Mouse (Mus musculus) brain, embryonic 14.5 days (tissue): ENCODE results near the gene Dnah12. TPM values are rescaled to one million over a fixed set of nuclear protein-coding genes. Genes with fewer than 3 reads are reported as not detected.
A peak's percentile ranks its signal among the peaks of the same experiment; 100 is the strongest.

Source experiments
- DNase-seq: peaks from one replicate; pipeline ENCODE4 v3.0.0-alpha.2; 2011; ENCODE audit warnings: low read depth
- CTCF ChIP-seq: fragments of 200-500 bp; IDR thresholded peaks from 2 replicates; pipeline ENCODE4 v1.5.1; 2012; ENCODE audit warnings: inconsistent platforms, mild to moderate bottlenecking, moderate library complexity, borderline replicate concordance; ENCODE audit not compliant: insufficient read depth, insufficient read length; ENCODE audit errors: extremely low read depth
- POLR2A ChIP-seq: fragments of 200-500 bp; IDR thresholded peaks from 2 replicates; pipeline ENCODE4 v1.6.1; 2012; ENCODE audit warnings: mild to moderate bottlenecking, inconsistent platforms, borderline replicate concordance; ENCODE audit not compliant: poor library complexity, insufficient read depth, insufficient read length, severe bottlenecking; ENCODE audit errors: extremely low read depth
- polyA plus RNA-seq: library from polyadenylated mRNA; depleted of rRNA; stranded (reverse); fragments of >200 nt; gene quantifications from 2 replicates; pipeline ENCODE4 v1.2.3, GENCODE M21; 2012

The Dnah12 gene
- polyA plus RNA-seq, 1 experiment = 0.15 TPM

- no peak for TF ChIP-seq POLR2A
- no peak for TF ChIP-seq CTCF
- no peak for DNase-seq
Measured at GRCm38 (mm10) chr14:26768195-26768594, 75.1 kb downstream of the Dnah12 start.

GRCm38 (mm10) chr14:26773536-26773935 lies 80.5 kb downstream of the Dnah12 start:
- TF ChIP-seq CTCF = no peak
- TF ChIP-seq POLR2A = no peak
- DNase-seq = no peak

GRCm38 (mm10) chr14:26783731-26784130 lies 90.7 kb downstream of the Dnah12 start:
- no peak for DNase-seq
- TF ChIP-seq CTCF (no peak), POLR2A (no peak)

- TF ChIP-seq POLR2A (no peak), CTCF (peak; percentile 46; the same call in 1 of the 2 replicates)
- DNase-seq = peak; percentile 42
Measured at GRCm38 (mm10) chr14:26785695-26786094, 92.6 kb downstream of the Dnah12 start.

- no peak for DNase-seq
Measured at GRCm38 (mm10) chr14:26794431-26794830, 101.4 kb downstream of the Dnah12 start.

GRCm38 (mm10) chr14:26798330-26798729 lies 105.3 kb downstream of the Dnah12 start:
- no peak for DNase-seq
- no peak for TF ChIP-seq POLR2A
- TF ChIP-seq CTCF = no peak

More at GRCm38 (mm10) chr14:26794431-26794830, 101.4 kb downstream of the Dnah12 start:
- TF ChIP-seq CTCF (no peak), POLR2A (no peak)

GRCm38 (mm10) chr14:26799286-26799685 lies 106.2 kb downstream of the Dnah12 start:
- no peak for DNase-seq
- TF ChIP-seq CTCF = no peak

GRCm38 (mm10) chr14:26805500-26805899 lies 112.4 kb downstream of the Dnah12 start:
- TF ChIP-seq CTCF = no peak
- no peak for DNase-seq

GRCm38 (mm10) chr14:26812734-26813133 lies 119.7 kb downstream of the Dnah12 start:
- no peak for TF ChIP-seq POLR2A
- TF ChIP-seq CTCF = no peak
- DNase-seq = no peak

- no peak for DNase-seq
- TF ChIP-seq CTCF (no peak), POLR2A (no peak)
Measured at GRCm38 (mm10) chr14:26813871-26814270, 120.8 kb downstream of the Dnah12 start.

GRCm38 (mm10) chr14:26814908-26815307 lies 121.8 kb downstream of the Dnah12 start:
- no peak for DNase-seq
- TF ChIP-seq POLR2A (no peak), CTCF (peak; percentile 11; the same call in 1 of the 2 replicates)

- DNase-seq = no peak
- no peak for TF ChIP-seq POLR2A
Measured at GRCm38 (mm10) chr14:26816785-26817184, 123.7 kb downstream of the Dnah12 start.

GRCm38 (mm10) chr14:26826020-26826419 lies 132.9 kb downstream of the Dnah12 start:
- no peak for DNase-seq
- TF ChIP-seq POLR2A = no peak
- no peak for TF ChIP-seq CTCF

- DNase-seq = no peak
- TF ChIP-seq CTCF (no peak), POLR2A (no peak)
Measured at GRCm38 (mm10) chr14:26853053-26853452, 160.0 kb downstream of the Dnah12 start.

- no peak for DNase-seq
- no peak for TF ChIP-seq POLR2A
- TF ChIP-seq CTCF = no peak
Measured at GRCm38 (mm10) chr14:26854066-26854465, 161.0 kb downstream of the Dnah12 start.
